Mouse (Mus musculus) liver, embryonic 14.5 days (tissue): ENCODE results near the gene Srsf1. TPM values are rescaled to one million over a fixed set of nuclear protein-coding genes. Genes with fewer than 3 reads are reported as not detected.

ENCODE experiments used
- ATAC-seq: fragments of 200-750 bp; cut with Nextera tagmentation; 2 replicates; pipeline ENCODE4 v1.8.0; 2017; ENCODE audit warnings: moderate number of reproducible peaks, mild to moderate bottlenecking, moderate library complexity; ENCODE audit not compliant: insufficient read depth
- DNase-seq, 3 experiments: peaks; one replicate each; pipeline ENCODE4 v3.0.0-alpha.2; 2012 to 2013; ENCODE audit warnings: low read depth in 3 of 3, low spot score in 3 of 3
- H3K27ac ChIP-seq: fragments of 300-500 bp; sonication (generic); 2 replicates; pipeline ENCODE4 v1.5.1; 2014; ENCODE audit warnings: moderate library complexity, mild to moderate bottlenecking, control low read depth, inconsistent platforms
- H3K27me3 ChIP-seq: fragments of 300-500 bp; sonication (generic); 2 replicates; pipeline ENCODE4 v1.6.1; 2014; ENCODE audit warnings: mild to moderate bottlenecking, low read length, moderate library complexity; ENCODE audit not compliant: control insufficient read depth, insufficient read depth
- H3K36me3 ChIP-seq: fragments of 300-500 bp; sonication (generic); replicated peaks from 2 replicates; pipeline ENCODE4 v1.6.1; 2014; ENCODE audit warnings: low read depth; ENCODE audit not compliant: control insufficient read depth, insufficient read depth
- H3K4me1 ChIP-seq, 2 experiments: fragments of 200-500 bp in 1 of 2; fragments of 300-500 bp in 1 of 2; sonication (generic) in 1 of 2; replicated peaks; 2 replicates each; pipeline ENCODE4 v1.6.1; 2012 to 2014; ENCODE audit warnings: antibody characterized with exemption in 1 of 2, inconsistent platforms in 1 of 2, low read length in 1 of 2; ENCODE audit not compliant: control insufficient read depth in 2 of 2, insufficient read depth in 2 of 2
- H3K4me2 ChIP-seq: fragments of 300-500 bp; sonication (generic); 2 replicates; pipeline ENCODE4 v1.6.1; 2014; ENCODE audit warnings: low read depth, mild to moderate bottlenecking, control low read depth, moderate library complexity
- H3K4me3 ChIP-seq, 2 experiments: fragments of 200-500 bp in 1 of 2; fragments of 300-500 bp in 1 of 2; sonication (generic) in 1 of 2; 2 replicates each; pipeline ENCODE4 v1.5.1; 2012 to 2014; ENCODE audit warnings: low read depth in 2 of 2, low read length in 2 of 2, mild to moderate bottlenecking in 2 of 2, control low read depth in 1 of 2, inconsistent platforms in 1 of 2, moderate library complexity in 1 of 2; ENCODE audit not compliant: insufficient read depth in 1 of 2
- H3K9ac ChIP-seq: fragments of 300-500 bp; sonication (generic); replicated peaks from 2 replicates; pipeline ENCODE4 v1.6.1; 2014; ENCODE audit warnings: mild to moderate bottlenecking, control low read depth, moderate library complexity
- H3K9me3 ChIP-seq: fragments of 300-500 bp; sonication (generic); 2 replicates; pipeline ENCODE4 v1.6.1; 2016; ENCODE audit warnings: low read length, mixed read lengths; ENCODE audit not compliant: control insufficient read depth
- CTCF ChIP-seq: IDR thresholded peaks from 2 replicates; pipeline ENCODE4 v1.5.1; 2016; ENCODE audit warnings: antibody characterized with exemption, low read depth, control low read depth
- EP300 ChIP-seq: IDR thresholded peaks from 2 replicates; pipeline ENCODE4 v1.6.1; 2016; ENCODE audit warnings: antibody characterized with exemption, low read depth
- WGBS: fragments of 180-500 bp; shearing (Covaris S2); extraction: QIAGEN DNeasy Blood & Tissue Kit; methylation state at CpG from one replicate; pipeline ENCODE4 v1.1.7; 2014; ENCODE audit not compliant: insufficient replicate concordance; 5-methylcytosine and 5-hydroxymethylcytosine counted together
- polyA plus RNA-seq, 2 experiments: library from polyadenylated mRNA; depleted of rRNA in 1 of 2; stranded (reverse) in 1 of 2; unstranded in 1 of 2; fragments of >200 nt; fragmentation: Nextera tagmentation in 1 of 2; extraction: Ambion mirVana in 1 of 2; gene quantifications; 2 replicates each; pipeline versions ENCODE4 v1.2.1 to v1.2.3; 2012 to 2014

Srsf1 gene
- polyA plus RNA-seq, 2 experiments = 139 to 163 TPM

DNA sequence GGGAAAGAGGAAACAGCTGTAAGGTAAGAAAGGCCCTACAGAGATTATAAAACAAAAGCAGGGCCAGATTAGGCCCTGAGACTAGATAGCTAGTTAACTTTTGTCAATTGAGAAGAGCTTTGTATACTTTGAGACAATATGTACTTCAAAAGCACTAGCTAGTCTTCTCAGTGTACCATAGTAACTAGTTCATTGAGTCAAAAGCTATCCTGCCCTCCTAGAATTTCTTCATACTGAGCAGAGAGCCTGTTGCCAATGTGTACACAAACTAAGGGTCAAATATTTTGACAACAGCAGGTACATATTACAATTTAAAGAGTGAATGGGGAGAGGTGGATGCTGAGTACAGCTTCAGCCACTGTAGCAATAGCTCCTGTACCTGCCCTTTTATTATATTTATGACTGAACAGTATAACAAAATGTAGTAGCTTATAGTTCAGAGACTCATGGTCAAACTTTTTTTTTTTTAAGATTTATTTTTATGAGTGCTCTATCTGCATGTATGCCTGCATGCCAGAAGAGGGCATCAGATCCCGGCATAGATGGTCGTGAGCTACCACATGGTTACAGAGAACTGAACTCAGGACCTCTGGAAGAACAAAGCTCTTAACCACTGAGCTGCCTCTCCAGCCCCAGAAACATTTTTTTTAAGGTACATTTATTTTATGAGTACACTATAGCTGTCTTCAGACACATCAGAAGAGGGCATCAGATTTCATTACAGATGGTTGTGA lies 14.9 kb downstream of the Srsf1 start:
- no peak overlapping the region for H3K4me2 ChIP-seq
- TF ChIP-seq EP300 = no peak
- TF ChIP-seq CTCF = peak; percentile 28; the same call in 1 of the 2 replicates
- H3K27ac ChIP-seq = no peak overlapping the region
- peaks cover 0 to 3% of the 10 kb centered on the region in 2 experiments; a peak in 1 of 4 replicates for H3K4me1 ChIP-seq
- no peaks in the 10 kb centered on the region for H3K27me3 ChIP-seq
- H3K4me3 ChIP-seq = no peak overlapping the region
- ATAC-seq (no peak), DNase-seq (no peak)
- 53% methylated on average over 2 of the region's 2 CpGs for WGBS
- H3K9me3 ChIP-seq = no peaks in the 10 kb centered on the region
- H3K9ac ChIP-seq = no peak overlapping the region
- H3K36me3 ChIP-seq = no peaks in the 10 kb centered on the region

DNA sequence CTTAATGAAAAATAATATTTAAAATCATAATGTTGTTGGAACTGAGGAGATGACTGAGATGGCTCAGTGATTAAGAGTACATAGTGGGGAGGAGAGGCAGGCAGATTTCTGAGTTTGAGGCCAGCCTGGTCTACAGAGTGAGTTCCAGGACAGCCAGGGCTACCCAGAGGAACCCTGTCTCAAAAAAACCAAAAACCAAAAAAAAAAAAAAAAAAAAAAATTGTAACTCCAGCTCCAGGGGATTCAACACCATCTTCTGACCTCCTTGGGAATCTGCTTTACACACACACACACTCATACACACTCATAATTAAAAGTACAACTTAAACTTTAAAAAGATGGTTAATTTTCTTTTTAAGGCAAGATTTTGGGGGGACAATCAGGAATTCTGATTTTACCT lies 18.6 kb downstream of the Srsf1 start:
- Histone ChIP-seq H3K4me3 (no peak overlapping the region), H3K4me2 (no peak overlapping the region), H3K27me3 (no peaks in the 10 kb centered on the region), H3K9me3 (no peaks in the 10 kb centered on the region), H3K4me1 (peaks cover 13 to 15% of the 10 kb centered on the region in 2 experiments), H3K9ac (no peak overlapping the region), H3K36me3 (no peaks in the 10 kb centered on the region), H3K27ac (no peak overlapping the region)
- no peak for ATAC-seq
- DNase-seq = no peak
- TF ChIP-seq EP300 (no peak), CTCF (no peak)

DNA sequence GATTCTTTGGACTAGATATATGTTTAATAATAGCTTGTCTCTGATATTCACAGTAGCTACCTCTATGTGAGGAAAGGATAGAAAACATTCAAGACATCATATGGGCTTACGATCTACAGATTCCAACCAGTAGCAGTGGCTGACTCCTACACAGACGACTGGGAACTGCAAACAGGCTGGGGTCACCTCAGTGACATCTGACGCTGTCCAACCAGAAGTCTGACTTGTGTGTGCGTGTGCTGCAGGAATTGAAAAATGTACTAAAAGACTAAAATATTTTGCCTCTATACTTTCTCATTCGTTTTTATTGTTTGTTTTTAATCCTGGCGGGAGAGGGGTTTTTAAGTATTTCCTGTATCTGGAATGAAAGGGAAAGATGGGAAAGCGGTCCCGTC lies 20.0 kb downstream of the Srsf1 start:
- Histone ChIP-seq H3K27me3 (no peaks in the 10 kb centered on the region), H3K4me1 (peaks cover 15 to 17% of the 10 kb centered on the region in 2 experiments), H3K4me2 (peak overlapping the region; percentile 98), H3K36me3 (no peaks in the 10 kb centered on the region; the same call in 1 of the 2 replicates), H3K4me3 (peak overlapping the region; percentile 90 to 99), H3K27ac (peak overlapping the region; percentile 73), H3K9ac (peak overlapping the region; percentile 94), H3K9me3 (no peaks in the 10 kb centered on the region)
- DNase-seq (no peak), ATAC-seq (no peak)
- WGBS = 11% methylated on average over 8 of the region's 8 CpGs
- no peak for TF ChIP-seq EP300
- no peak for TF ChIP-seq CTCF

DNA sequence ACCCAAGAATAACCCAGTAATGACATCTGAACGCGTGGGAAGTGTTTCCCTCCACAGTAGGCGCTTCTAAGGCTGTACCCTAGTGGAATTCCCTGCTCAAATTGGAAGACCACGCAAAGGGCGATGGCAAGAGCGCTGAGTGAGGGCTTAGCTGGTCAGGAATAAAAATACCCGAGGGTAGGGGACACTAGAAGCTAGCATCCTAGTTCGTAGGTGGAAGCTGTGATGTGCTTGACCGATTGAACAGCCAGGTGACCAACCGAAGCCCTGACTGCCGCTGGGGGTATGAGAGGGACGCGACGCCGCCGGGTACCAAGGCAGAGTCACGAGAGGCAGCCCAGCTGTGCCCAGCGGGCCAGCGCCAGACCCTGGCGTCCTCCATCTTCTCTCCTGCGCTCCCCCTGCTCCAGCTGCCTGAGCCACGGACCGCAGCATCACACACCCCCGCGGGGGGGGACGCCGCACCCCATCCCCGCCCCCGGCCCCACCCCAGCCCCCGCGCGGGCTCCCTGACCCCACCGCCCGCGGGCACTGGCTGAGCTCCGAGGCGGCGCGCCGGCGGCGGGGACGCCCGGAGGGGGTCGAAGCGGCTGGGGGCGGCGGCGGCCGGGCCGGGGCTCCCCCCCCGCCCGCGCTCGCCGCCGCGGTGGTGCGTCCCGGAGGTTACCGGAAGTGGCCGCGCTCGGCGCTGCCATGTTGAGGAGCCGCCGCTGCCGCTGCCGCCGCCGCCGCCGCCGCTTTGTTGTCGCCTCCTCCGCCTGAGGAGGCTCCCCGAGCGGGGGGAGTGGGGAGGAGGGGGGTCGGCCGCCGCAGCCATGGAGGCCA lies 20.6 kb downstream of the Srsf1 start, which contains the start of gene Vezf1:
Gene Vezf1, plus strand, starts transcription at position 694 of the 825 bp plus-strand sequence.
- 1% methylated on average over 35 of the region's 81 CpGs for WGBS
- no peak for DNase-seq
- Histone ChIP-seq H3K9ac (peak within 1 kb of the TSS; percentile 94), H3K9me3 (no peaks in the 10 kb centered on the region), H3K27ac (peak within 1 kb of the TSS; percentile 73), H3K27me3 (no peaks in the 10 kb centered on the region), H3K4me2 (peak within 1 kb of the TSS; percentile 98), H3K36me3 (no peaks in the 10 kb centered on the region; the same call in 1 of the 2 replicates), H3K4me3 (peak within 1 kb of the TSS; percentile 90 to 99), H3K4me1 (peaks cover 15 to 17% of the 10 kb centered on the region in 2 experiments)
- TF ChIP-seq EP300 (no peak), CTCF (peak; percentile 25)
- peak; percentile 86 for ATAC-seq
